Mouse (Mus musculus): ENCODE measurements around the gene Zfp558.

DNA sequence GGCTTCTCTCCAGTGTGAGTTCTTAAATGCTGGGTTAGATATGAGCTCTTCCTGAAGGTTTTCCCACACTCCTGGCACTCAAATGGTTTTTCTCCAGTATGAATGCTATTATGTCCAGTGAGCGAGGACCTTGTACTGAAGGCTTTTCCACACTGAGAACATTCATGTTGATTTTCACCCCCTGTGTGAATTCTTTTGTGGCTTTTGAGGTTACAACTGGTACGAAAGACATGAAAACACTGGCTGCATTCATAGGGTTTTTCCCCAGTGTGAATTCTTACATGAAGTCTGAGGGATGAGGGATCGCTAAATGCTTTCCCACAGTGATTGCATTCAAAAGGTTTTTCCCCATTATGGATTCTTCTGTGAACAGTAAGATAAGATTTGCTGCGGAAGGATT lies 21.5 kb downstream of the Zfp558 start:
- TF ChIP-seq GATA1 (IDR thresholded peaks at IDR 0.05; ENCODE audit: borderline replicate concordance, low read length) (no peak), FLI1 (IDR thresholded peaks at IDR 0.05; ENCODE audit: low read length) (no peak)

Data from megakaryocyte, embryonic 14.5 days (primary cell).